Mouse (Mus musculus) liver, adult 2 months (tissue): ENCODE data around the gene Wnt8b. TPM values are rescaled to one million over a fixed set of nuclear protein-coding genes. Genes with fewer than 3 reads are reported as not detected.

Experiments used
- DNase-seq: peaks from one replicate; pipeline ENCODE4 v3.0.0-alpha.2; 2011; ENCODE audit warnings: low read depth, low spot score; ENCODE audit errors: extremely low read depth
- H3K27ac ChIP-seq: fragments of 200-500 bp; replicated peaks from 2 replicates; pipeline ENCODE4 v1.5.1; 2012; ENCODE audit warnings: low read depth, mild to moderate bottlenecking, control low read depth, inconsistent platforms, low read length; ENCODE audit not compliant: insufficient read depth
- H3K27me3 ChIP-seq: fragments of 200-500 bp; 2 replicates; pipeline ENCODE4 v1.6.1; 2012; ENCODE audit warnings: mild to moderate bottlenecking, moderate library complexity, low read length, inconsistent platforms; ENCODE audit not compliant: control insufficient read depth, insufficient read depth
- H3K36me3 ChIP-seq: fragments of 200-500 bp; 2 replicates; pipeline ENCODE4 v1.6.1; 2012; ENCODE audit warnings: low read length, inconsistent platforms; ENCODE audit not compliant: control insufficient read depth, insufficient read depth
- H3K4me1 ChIP-seq: fragments of 200-500 bp; 2 replicates; pipeline ENCODE4 v1.6.1; 2011; ENCODE audit warnings: low read length; ENCODE audit not compliant: control insufficient read depth, insufficient read depth
- H3K4me3 ChIP-seq: fragments of 200-500 bp; 2 replicates; pipeline ENCODE4 v1.5.1; 2011; ENCODE audit warnings: low read depth, mild to moderate bottlenecking, control low read depth, low read length, moderate library complexity; ENCODE audit not compliant: insufficient read depth
- H3K79me2 ChIP-seq: fragments of 200-500 bp; 2 replicates; pipeline ENCODE4 v1.6.1; 2012; ENCODE audit warnings: inconsistent platforms, mild to moderate bottlenecking, low read length, moderate library complexity; ENCODE audit not compliant: control insufficient read depth, insufficient read depth
- H3K9ac ChIP-seq: fragments of 200-500 bp; 2 replicates; pipeline ENCODE4 v1.6.1; 2012; ENCODE audit warnings: low read depth, mild to moderate bottlenecking, control low read depth, inconsistent platforms, low read length
- CTCF ChIP-seq: fragments of 200-500 bp; IDR thresholded peaks from 2 replicates; pipeline ENCODE4 v1.5.1; 2011; ENCODE audit warnings: low read depth, low read length, control low read depth
- POLR2A ChIP-seq: fragments of 200-500 bp; IDR thresholded peaks from 2 replicates; pipeline ENCODE4 v1.6.1; 2011; ENCODE audit warnings: low read length, control low read depth; ENCODE audit not compliant: insufficient read depth; ENCODE audit errors: extremely low read depth
- WGBS: fragments of 180-500 bp; shearing (Covaris S2); methylation state at CpG from one replicate; pipeline ENCODE4 v1.1.7; 2018; 5-methylcytosine and 5-hydroxymethylcytosine counted together
- polyA plus RNA-seq: library from polyadenylated mRNA; depleted of rRNA; stranded (reverse); fragments of >200 nt; gene quantifications from 2 replicates; pipeline ENCODE4 v1.2.3, GENCODE M21; 2012
- total RNA-seq: library from RNA; depleted of rRNA; stranded (reverse); fragments of >200 nt; gene quantifications from 2 replicates; pipeline ENCODE4 v1.2.3, GENCODE M21; 2014

Gene Wnt8b
- total and polyA plus RNA-seq, 2 experiments, result not detected

GRCm38 (mm10) chr19:44544372-44544771 lies 51.1 kb downstream of the Wnt8b start:
- Histone ChIP-seq H3K9ac (no peak overlapping the region), H3K27ac (no peak overlapping the region), H3K4me3 (no peak overlapping the region), H3K27me3 (no peaks in the 10 kb centered on the region), H3K36me3 (peaks cover 4% of the 10 kb centered on the region; the same call in 1 of the 2 replicates), H3K4me1 (peaks cover 6% of the 10 kb centered on the region; the same call in 1 of the 2 replicates), H3K79me2 (no peaks in the 10 kb centered on the region)
- WGBS, result 68% methylated on average over 10 of the region's 10 CpGs
- TF ChIP-seq POLR2A (no peak), CTCF (no peak)
- no peak for DNase-seq

- TF ChIP-seq CTCF (peak; percentile 88), POLR2A (no peak)
- H3K4me1 ChIP-seq, result peaks cover 6% of the 10 kb centered on the region; the same call in 1 of the 2 replicates
- no peak overlapping the region for H3K9ac ChIP-seq
- H3K36me3 ChIP-seq, result peaks cover 5% of the 10 kb centered on the region; the same call in 1 of the 2 replicates
- peak; percentile 76 for DNase-seq
- whole genome bisulfite sequencing, result 2% methylated on average over 13 of the region's 13 CpGs
- no peaks in the 10 kb centered on the region for H3K79me2 ChIP-seq
- H3K27me3 ChIP-seq, result no peaks in the 10 kb centered on the region
- no peak overlapping the region for H3K4me3 ChIP-seq
- no peak overlapping the region for H3K27ac ChIP-seq
These were observed 51.5 kb downstream of the Wnt8b start for GRCm38 (mm10) chr19:44544775-44545174.

GRCm38 (mm10) chr19:44545321-44546041 lies 52.2 kb downstream of the Wnt8b start, which contains the start of gene Sec31b:
TSS of gene Sec31b (minus strand) at chr19:44545864.
- Histone ChIP-seq H3K36me3 (peaks cover 12% of the 10 kb centered on the region), H3K4me3 (peak within 1 kb of the TSS; percentile 78), H3K4me1 (peaks cover 6% of the 10 kb centered on the region; the same call in 1 of the 2 replicates), H3K27ac (peak within 1 kb of the TSS; percentile 57), H3K9ac (peak within 1 kb of the TSS; percentile 91), H3K79me2 (no peaks in the 10 kb centered on the region), H3K27me3 (no peaks in the 10 kb centered on the region)
- DNase-seq, result peak; percentile 59
- WGBS, result under 1% methylated on average over 47 of the region's 47 CpGs
- TF ChIP-seq CTCF, result no peak
- 0 out of 2 replicates have a peak, but pooled peaks have one; percentile 22 for TF ChIP-seq POLR2A

GRCm38 (mm10) chr19:44552731-44553130 lies 59.5 kb downstream of the Wnt8b start, which contains the start of gene Gm20538:
TSS of gene Gm20538 (minus strand) at chr19:44552831.
- Histone ChIP-seq H3K9ac (no peak within 1 kb of the TSS), H3K4me3 (no peak within 1 kb of the TSS), H3K27ac (no peak within 1 kb of the TSS), H3K4me1 (peaks cover 4% of the 10 kb centered on the region), H3K27me3 (no peaks in the 10 kb centered on the region), H3K36me3 (peaks cover 25% of the 10 kb centered on the region), H3K79me2 (peaks cover 9% of the 10 kb centered on the region; the same call in 1 of the 2 replicates)
- TF ChIP-seq POLR2A (no peak), CTCF (no peak)
- WGBS, result 95% methylated on average over 4 of the region's 4 CpGs
- DNase-seq, result no peak

GRCm38 (mm10) chr19:44553286-44553685 lies 60.0 kb downstream of the Wnt8b start:
- no peak overlapping the region for H3K27ac ChIP-seq
- peaks cover 4% of the 10 kb centered on the region for H3K4me1 ChIP-seq
- no peak for DNase-seq
- no peak overlapping the region for H3K4me3 ChIP-seq
- H3K79me2 ChIP-seq, result peaks cover 9% of the 10 kb centered on the region; the same call in 1 of the 2 replicates
- 89% methylated on average over 4 of the region's 4 CpGs for WGBS
- H3K9ac ChIP-seq, result no peak overlapping the region
- TF ChIP-seq POLR2A (no peak), CTCF (no peak)
- no peaks in the 10 kb centered on the region for H3K27me3 ChIP-seq
- peaks cover 25% of the 10 kb centered on the region for H3K36me3 ChIP-seq

GRCm38 (mm10) chr19:44554490-44554860 lies 61.2 kb downstream of the Wnt8b start:
- no peak for DNase-seq
- TF ChIP-seq CTCF (no peak), POLR2A (no peak)
- 1% methylated on average over 8 of the region's 8 CpGs for WGBS

More at GRCm38 (mm10) chr19:44554490-44554860, 61.2 kb downstream of the Wnt8b start:
- peaks cover 22% of the 10 kb centered on the region for H3K36me3 ChIP-seq
- peak overlapping the region; percentile 94 for H3K9ac ChIP-seq
- H3K4me3 ChIP-seq, result peak overlapping the region; percentile 97
- H3K79me2 ChIP-seq, result peaks cover 9% of the 10 kb centered on the region; the same call in 1 of the 2 replicates
- peaks cover 4% of the 10 kb centered on the region for H3K4me1 ChIP-seq
- no peak overlapping the region for H3K27ac ChIP-seq
- no peaks in the 10 kb centered on the region for H3K27me3 ChIP-seq
